Mouse (Mus musculus): ENCODE data around the gene Rxra. TPM values are rescaled to one million over a fixed set of nuclear protein-coding genes. Genes with fewer than 3 reads are reported as not detected.
A peak's percentile ranks its signal among the peaks of the same experiment; 100 is the strongest.

Gene Rxra
- polyA plus RNA-seq, 1 experiment, result 14.1 TPM

DNA sequence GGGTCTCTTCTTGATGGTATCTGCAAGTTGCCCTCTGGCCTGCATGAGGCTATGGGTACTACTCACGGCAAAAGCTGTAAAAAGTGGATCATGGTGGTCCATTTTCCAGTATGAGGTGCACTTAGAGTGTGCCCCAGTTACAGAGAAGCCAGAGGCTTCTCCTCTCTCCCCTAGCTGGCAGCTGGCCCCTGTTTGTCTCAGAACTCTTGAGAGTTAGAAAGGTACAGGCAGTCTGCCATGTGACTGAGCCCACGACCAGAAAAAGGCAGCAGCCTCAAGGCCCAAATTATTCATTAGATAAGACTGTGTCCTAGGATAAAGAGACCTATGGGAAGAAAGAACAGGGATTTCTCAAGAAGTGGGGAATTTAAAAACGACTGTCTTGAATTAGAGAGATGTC is 30.8 kb upstream of the Rxra start:
- peaks cover 54% of the 10 kb centered on the region for H3K27me3 ChIP-seq (ENCODE audit: control insufficient read depth, insufficient read depth, insufficient read length)

DNA sequence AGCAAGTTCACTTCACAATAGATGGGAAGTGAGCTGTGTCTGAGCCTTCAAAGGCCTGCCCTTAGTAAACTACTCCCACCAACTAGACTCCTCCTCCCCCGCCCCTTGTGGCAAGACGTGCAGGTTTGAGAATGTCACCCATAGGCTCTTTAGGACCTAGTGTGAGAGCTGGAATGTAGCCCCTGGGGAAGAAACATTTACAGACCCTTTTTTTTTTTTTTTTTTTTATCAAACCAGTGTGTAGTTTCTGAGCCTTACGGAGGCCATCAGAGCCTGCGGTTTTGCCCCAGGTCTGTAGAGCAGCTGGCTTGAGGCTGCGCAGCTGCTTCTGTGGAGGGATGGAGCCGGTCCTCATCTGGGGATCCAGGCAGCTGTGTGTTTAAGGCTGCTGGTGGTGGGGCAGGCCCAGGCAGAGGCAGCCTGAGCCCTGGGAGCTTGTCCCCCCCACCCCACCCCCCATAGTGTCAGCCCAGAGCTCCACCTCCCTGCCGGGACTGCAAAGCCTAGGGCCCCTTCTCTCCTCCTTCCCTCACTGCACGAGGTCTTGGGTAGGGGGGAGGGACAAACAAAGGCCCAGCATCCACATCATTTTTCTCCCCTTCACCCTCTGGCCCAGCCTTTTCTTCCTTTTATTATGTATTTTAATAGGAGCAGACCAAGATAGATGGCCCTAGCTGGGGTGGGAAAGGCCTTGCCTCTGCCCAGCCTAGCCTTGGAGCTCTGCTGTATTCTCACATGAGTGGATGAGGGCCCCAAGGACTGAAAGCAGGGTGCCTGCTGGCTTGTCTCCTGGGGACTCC is 26.2 kb upstream of the Rxra start:
- TF ChIP-seq MYOG (IDR thresholded peaks at IDR 0.05; ENCODE audit: control insufficient read depth, extremely low read depth, insufficient read length), result no peak
- TF ChIP-seq CEBPB (IDR thresholded peaks at IDR 0.05; ENCODE audit: low read depth), result no peak
- TF ChIP-seq MAX (IDR thresholded peaks at IDR 0.05), result no peak
- no peak for TF ChIP-seq FOSL1 (IDR thresholded peaks at IDR 0.05; ENCODE audit: insufficient read depth, low read length, poor library complexity, severe bottlenecking)
- TF ChIP-seq MYOD1 (IDR thresholded peaks at IDR 0.05; ENCODE audit: control insufficient read depth, insufficient read length, low read depth), result no peak
- TF ChIP-seq CTCF (IDR thresholded peaks at IDR 0.05; ENCODE audit: control insufficient read depth, insufficient read depth, insufficient read length), result no peak
- no peak for TF ChIP-seq USF1 (IDR thresholded peaks at IDR 0.05; ENCODE audit: low read depth)
- Histone ChIP-seq H3K79me3 (ENCODE audit: low read depth) (no peaks in the 10 kb centered on the region), H3K36me3 (ENCODE audit: control insufficient read depth, insufficient read depth) (no peaks in the 10 kb centered on the region), H3K79me2 (ENCODE audit: control insufficient read depth, insufficient read depth) (no peaks in the 10 kb centered on the region), H3ac (ENCODE audit: control insufficient read depth, insufficient read length, low read depth) (no peak overlapping the region), H3K27me3 (ENCODE audit: control insufficient read depth, insufficient read depth, insufficient read length) (peaks cover 28% of the 10 kb centered on the region), H3K4me3 (ENCODE audit: insufficient read depth, poor library complexity, severe bottlenecking) (no peak overlapping the region)

More for the DNA sequence above, 30.8 kb upstream of the Rxra start:
- Histone ChIP-seq H3K79me3 (ENCODE audit: low read depth) (no peaks in the 10 kb centered on the region), H3K79me2 (ENCODE audit: control insufficient read depth, insufficient read depth) (no peaks in the 10 kb centered on the region), H3ac (ENCODE audit: control insufficient read depth, insufficient read length, low read depth) (no peak overlapping the region), H3K36me3 (ENCODE audit: control insufficient read depth, insufficient read depth) (no peaks in the 10 kb centered on the region), H3K4me3 (ENCODE audit: insufficient read depth, poor library complexity, severe bottlenecking) (no peak overlapping the region)
- no peak for TF ChIP-seq MYOG (IDR thresholded peaks at IDR 0.05; ENCODE audit: control insufficient read depth, extremely low read depth, insufficient read length)

DNA sequence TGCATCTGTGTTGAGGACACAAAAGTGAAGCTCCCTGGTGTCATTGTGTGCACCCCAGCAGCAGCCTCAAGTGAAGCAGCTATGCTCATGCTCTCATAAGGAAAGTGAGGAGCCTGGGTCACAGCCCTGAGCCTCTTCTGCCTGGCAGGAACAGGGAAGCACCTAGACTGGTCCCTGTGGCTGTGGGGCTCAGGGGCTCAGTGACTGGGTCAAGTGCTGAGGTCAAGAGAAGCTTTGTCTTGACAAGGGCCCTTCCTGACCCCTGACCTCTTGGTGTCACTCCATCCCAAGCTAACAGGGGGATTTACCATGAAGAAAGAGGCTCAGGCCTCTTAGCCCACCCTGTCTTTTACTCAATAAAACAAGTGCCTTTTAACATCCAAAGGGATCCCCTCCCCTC is 25.2 kb upstream of the Rxra start:
- TF ChIP-seq MYOG (IDR thresholded peaks at IDR 0.05; ENCODE audit: control insufficient read depth, extremely low read depth, insufficient read length), result no peak
- no peak for TF ChIP-seq MYOD1 (IDR thresholded peaks at IDR 0.05; ENCODE audit: control insufficient read depth, insufficient read length, low read depth)
- TF ChIP-seq CEBPB (IDR thresholded peaks at IDR 0.05; ENCODE audit: low read depth), result no peak
- no peak for TF ChIP-seq USF1 (IDR thresholded peaks at IDR 0.05; ENCODE audit: low read depth)
- TF ChIP-seq CTCF (IDR thresholded peaks at IDR 0.05; ENCODE audit: control insufficient read depth, insufficient read depth, insufficient read length), result no peak
- no peak for TF ChIP-seq FOSL1 (IDR thresholded peaks at IDR 0.05; ENCODE audit: insufficient read depth, low read length, poor library complexity, severe bottlenecking)
- TF ChIP-seq MAX (IDR thresholded peaks at IDR 0.05), result no peak

DNA sequence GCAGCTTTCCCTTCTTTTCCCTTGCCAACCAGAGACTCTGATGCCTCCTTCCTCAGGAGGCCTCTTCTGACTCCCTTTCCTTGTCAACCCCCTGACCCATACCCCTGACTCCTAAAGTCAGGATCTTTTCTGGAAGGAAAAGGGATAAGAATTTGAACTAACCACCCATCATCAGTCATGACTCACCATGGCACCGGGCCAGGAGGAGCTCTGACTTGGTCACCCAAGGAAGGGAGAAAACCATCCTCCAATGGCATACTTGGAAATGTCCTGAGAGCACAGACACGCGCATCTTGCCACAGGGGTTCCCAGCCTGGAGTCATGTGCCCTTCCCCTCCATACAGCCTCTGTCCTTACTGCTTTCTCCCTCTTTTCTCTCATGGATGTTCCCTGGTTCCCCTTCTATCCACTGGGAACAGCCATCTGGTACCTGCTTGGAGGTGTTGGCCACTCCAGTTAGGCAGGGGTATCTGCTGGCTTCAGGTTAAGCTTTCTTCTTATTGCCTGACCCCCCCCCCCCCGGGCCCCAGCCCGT is 22.7 kb upstream of the Rxra start:
- TF ChIP-seq USF1 (IDR thresholded peaks at IDR 0.05; ENCODE audit: low read depth) (peak; percentile 67), CEBPB (IDR thresholded peaks at IDR 0.05; ENCODE audit: low read depth) (no peak), MYOD1 (IDR thresholded peaks at IDR 0.05; ENCODE audit: control insufficient read depth, insufficient read length, low read depth) (no peak), MAX (IDR thresholded peaks at IDR 0.05) (no peak), MYOG (IDR thresholded peaks at IDR 0.05; ENCODE audit: control insufficient read depth, extremely low read depth, insufficient read length) (no peak), CTCF (IDR thresholded peaks at IDR 0.05; ENCODE audit: control insufficient read depth, insufficient read depth, insufficient read length) (no peak), FOSL1 (IDR thresholded peaks at IDR 0.05; ENCODE audit: insufficient read depth, low read length, poor library complexity, severe bottlenecking) (peak; percentile 29)
- H3K36me3 ChIP-seq (ENCODE audit: control insufficient read depth, insufficient read depth), result no peaks in the 10 kb centered on the region
- no peaks in the 10 kb centered on the region for H3K79me2 ChIP-seq (ENCODE audit: control insufficient read depth, insufficient read depth)
- H3K79me3 ChIP-seq (ENCODE audit: low read depth), result no peaks in the 10 kb centered on the region
- H3K27me3 ChIP-seq (ENCODE audit: control insufficient read depth, insufficient read depth, insufficient read length), result peaks cover 22% of the 10 kb centered on the region
- H3ac ChIP-seq (ENCODE audit: control insufficient read depth, insufficient read length, low read depth), result no peak overlapping the region
- no peak overlapping the region for H3K4me3 ChIP-seq (ENCODE audit: insufficient read depth, poor library complexity, severe bottlenecking)

More for the DNA sequence above, 25.2 kb upstream of the Rxra start:
- no peaks in the 10 kb centered on the region for H3K79me2 ChIP-seq (ENCODE audit: control insufficient read depth, insufficient read depth)
- H3K36me3 ChIP-seq (ENCODE audit: control insufficient read depth, insufficient read depth), result no peaks in the 10 kb centered on the region
- no peak overlapping the region for H3K4me3 ChIP-seq (ENCODE audit: insufficient read depth, poor library complexity, severe bottlenecking)
- peaks cover 28% of the 10 kb centered on the region for H3K27me3 ChIP-seq (ENCODE audit: control insufficient read depth, insufficient read depth, insufficient read length)
- no peaks in the 10 kb centered on the region for H3K79me3 ChIP-seq (ENCODE audit: low read depth)
- H3ac ChIP-seq (ENCODE audit: control insufficient read depth, insufficient read length, low read depth), result no peak overlapping the region

DNA sequence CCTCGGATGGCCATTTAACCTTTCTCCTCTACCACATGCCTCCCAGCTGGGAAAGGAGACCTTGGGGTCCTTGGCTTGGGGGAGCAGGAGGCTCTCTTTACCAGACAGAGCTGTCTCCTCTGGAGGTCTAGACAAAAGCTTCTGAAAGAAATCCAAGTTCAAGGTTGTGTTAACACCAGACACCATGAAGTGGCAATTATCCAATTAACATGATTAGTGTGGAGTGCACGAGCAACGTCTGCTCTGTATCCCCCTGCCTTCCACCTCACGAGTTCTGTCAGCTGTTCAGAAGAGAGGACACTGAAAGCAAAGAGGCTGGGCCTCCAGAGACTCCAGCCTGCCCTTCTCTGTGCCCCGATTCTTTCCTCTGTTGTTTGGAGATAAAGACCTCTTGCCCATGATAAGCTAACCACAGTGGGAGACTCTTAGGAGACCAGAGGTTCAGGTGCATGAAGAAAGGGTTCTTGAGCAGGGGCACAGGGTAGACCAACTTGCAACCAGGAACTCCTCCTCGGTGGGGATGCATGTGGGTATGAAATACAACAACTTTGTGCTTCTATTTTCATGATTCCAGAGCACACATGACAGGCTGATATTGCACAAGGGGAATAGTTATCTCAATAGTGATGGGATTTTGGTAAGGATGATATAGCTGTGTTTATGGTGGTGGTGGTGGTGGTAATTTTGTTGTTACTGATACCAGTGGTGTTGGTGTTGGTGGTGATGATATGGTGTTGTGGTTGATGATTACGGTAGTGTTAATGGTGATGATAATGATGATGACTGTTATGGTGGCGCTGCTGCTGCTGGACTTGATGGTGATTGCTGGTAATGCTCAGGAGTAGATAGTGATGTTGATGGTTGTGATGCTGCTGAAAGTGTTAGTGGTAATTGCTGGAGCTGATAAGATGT is 21.7 kb upstream of the Rxra start:
- no peaks in the 10 kb centered on the region for H3K79me2 ChIP-seq (ENCODE audit: control insufficient read depth, insufficient read depth)
- no peaks in the 10 kb centered on the region for H3K79me3 ChIP-seq (ENCODE audit: low read depth)
- H3K4me3 ChIP-seq (ENCODE audit: insufficient read depth, poor library complexity, severe bottlenecking), result no peak overlapping the region
- no peaks in the 10 kb centered on the region for H3K36me3 ChIP-seq (ENCODE audit: control insufficient read depth, insufficient read depth)
- H3ac ChIP-seq (ENCODE audit: control insufficient read depth, insufficient read length, low read depth), result no peak overlapping the region
- peaks cover 27% of the 10 kb centered on the region for H3K27me3 ChIP-seq (ENCODE audit: control insufficient read depth, insufficient read depth, insufficient read length)
- no peak for TF ChIP-seq FOSL1 (IDR thresholded peaks at IDR 0.05; ENCODE audit: insufficient read depth, low read length, poor library complexity, severe bottlenecking)
- TF ChIP-seq MYOG (IDR thresholded peaks at IDR 0.05; ENCODE audit: control insufficient read depth, extremely low read depth, insufficient read length), result no peak
- TF ChIP-seq CEBPB (IDR thresholded peaks at IDR 0.05; ENCODE audit: low read depth), result no peak
- TF ChIP-seq CTCF (IDR thresholded peaks at IDR 0.05; ENCODE audit: control insufficient read depth, insufficient read depth, insufficient read length), result no peak
- TF ChIP-seq USF1 (IDR thresholded peaks at IDR 0.05; ENCODE audit: low read depth), result no peak
- no peak for TF ChIP-seq MYOD1 (IDR thresholded peaks at IDR 0.05; ENCODE audit: control insufficient read depth, insufficient read length, low read depth)
- TF ChIP-seq MAX (IDR thresholded peaks at IDR 0.05), result no peak

Measured in C2C12 (cell line).